Mouse (Mus musculus) naive thymus-derived CD4-positive, alpha-beta T cell, adult 2 months (primary cell): Measurements from ENCODE around the gene Dnajc4.
A peak's percentile ranks its signal among the peaks of the same experiment; 100 is the strongest.

ENCODE experiments used
- DNase-seq: peaks from one replicate; pipeline ENCODE4 v3.0.0-alpha.2; 2011; ENCODE audit warnings: low read depth

Dnajc4 gene

DNA sequence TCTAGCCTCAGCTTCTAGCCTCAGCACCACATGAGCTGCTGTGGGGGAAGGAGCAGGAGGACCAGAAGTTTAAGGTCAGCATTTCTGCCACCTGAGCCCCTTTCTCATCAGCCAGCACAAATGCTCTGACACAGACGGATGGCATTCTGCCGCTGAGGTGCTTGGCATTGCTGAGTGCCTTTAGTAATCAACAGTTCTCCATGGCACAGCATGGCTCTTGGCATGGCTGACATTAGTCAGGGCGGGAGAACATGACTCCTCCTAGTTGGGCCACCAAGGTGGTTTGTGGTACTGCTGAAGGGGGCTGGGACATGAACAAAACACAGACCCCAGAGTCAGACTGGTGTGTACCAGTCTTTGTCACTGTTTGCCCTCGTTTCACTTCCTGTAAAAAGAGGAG lies 44.2 kb downstream of the Dnajc4 start:
- DNase-seq, result no peak

DNA sequence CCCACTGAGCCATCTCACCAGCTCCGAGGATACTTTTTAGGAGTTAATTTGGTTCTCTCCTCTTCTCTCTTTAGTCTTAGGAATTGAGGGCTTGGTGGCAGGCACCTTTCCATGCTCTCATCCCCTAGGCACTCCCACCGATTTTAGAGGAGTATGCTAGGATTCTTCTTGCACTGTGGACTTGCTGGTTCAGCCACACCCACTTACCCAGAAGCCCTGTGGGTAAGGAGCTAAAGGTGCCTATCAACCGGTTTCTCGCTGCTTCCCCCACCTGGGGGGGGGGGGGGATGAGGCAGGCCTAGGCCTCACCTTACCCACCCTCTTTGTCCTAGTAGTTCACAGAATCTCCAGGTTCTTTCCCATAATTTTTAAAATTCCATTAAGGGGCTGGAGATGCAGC lies 44.6 kb downstream of the Dnajc4 start:
- no peak for DNase-seq

DNA sequence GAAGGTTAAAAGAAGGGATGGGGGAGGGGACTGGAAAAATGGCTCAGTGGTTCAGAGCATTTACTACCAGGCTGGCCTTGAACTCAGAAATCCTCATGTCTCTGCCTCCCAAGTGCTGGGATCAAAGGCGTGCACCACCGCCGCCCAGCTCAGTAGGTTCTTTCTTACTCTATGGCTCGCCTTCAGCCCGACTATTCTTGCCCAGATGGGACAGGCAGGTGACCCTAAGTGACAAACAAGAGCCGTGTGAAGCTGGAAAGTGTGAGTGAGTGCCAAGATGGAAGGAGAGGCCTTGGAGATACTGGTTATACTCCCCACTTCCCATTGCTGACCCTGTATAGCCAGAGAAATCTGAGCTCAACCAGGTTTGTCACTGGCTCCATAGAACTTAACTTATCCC lies 48.7 kb downstream of the Dnajc4 start:
- DNase-seq, result no peak

DNA sequence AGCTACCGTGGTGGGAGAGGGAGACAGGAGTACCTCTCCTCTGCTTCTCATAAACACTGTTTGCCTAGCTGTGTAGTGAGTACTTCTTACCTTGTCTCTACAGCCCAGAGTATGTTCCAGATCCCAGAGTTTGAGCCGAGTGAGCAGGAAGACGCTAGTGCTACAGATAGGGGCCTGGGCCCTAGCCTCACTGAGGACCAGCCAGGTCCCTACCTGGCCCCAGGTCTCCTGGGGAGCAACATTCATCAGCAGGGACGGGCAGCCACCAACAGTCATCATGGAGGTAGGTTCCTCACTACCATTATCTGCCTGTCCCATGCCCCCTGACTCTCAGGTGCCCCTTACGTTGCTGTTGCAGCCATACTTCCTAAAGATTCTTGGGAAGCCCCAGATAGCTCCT lies 49.6 kb downstream of the Dnajc4 start:
- DNase-seq, result no peak

DNA sequence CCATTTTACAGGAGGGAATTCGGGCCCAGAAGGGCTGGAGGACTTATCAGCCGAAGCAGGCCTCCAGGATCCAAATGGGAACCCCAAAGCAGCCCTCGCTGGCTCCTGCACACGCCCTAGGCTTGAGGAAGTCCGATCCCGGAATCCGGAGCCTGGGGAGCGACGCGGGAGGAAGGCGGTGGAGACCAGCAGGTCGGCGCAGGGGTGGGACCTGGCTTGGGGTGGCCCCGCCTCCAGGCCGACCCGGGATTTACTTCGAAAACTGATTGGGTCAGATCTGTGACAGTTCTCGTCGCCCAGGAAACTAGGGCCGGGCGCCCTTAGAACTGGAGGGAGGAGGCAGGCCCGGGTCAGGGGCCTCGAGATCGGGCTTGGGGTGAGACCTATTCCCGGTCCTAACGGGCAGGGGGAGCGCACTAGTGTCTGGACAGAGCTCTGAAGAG lies 50.1 kb downstream of the Dnajc4 start, which contains the start of gene Gpr137:
Gpr137 (minus strand) TSS at position 232 of the 443 bp plus-strand sequence.
- DNase-seq, result peak; percentile 90

DNA sequence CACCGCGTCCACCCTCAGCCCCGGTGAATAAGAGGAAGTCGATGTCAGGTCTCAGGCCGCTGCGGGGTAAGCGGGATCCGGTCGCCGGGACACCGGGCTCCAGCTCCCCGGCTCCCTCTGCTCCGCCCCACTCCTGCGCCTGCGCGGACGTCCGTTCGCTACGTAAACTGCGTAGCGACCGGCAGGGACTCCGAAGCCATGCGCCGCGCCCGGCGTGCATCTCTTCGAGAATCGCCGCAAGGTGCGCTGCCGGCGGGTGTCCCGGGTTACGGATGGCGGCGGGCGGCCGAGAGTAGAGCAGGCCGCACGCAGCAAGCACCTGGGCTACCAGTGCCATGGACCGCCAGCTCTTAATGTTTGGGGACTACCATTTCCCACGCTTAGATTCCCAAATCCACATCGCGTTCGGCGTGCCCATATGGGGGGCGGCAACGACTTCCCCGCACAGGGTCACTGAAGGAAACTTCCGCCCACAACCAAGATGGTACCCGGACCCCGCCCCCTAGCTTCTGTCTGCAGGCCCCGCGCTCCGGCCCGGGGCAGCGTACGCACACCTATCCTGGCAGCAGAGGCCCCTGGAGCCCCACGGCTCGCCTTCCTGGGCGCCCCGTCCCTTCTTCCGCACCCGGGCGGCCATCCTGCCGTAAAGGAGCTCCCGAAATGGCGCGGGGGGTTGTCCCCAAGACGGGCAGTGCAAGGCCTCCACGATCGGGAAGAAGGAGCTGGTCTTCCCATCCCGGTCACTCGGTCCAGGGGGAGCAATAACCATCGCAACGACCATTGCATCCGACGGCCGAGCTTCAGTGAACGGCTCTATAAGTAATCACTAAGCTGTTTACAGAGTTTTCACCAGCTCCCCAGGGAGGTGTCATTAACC lies 50.8 kb downstream of the Dnajc4 start, which contains the start of gene Bad:
Bad (plus strand) TSS at position 490 of the 877 bp plus-strand sequence.
- DNase-seq, result peak; percentile 97

DNA sequence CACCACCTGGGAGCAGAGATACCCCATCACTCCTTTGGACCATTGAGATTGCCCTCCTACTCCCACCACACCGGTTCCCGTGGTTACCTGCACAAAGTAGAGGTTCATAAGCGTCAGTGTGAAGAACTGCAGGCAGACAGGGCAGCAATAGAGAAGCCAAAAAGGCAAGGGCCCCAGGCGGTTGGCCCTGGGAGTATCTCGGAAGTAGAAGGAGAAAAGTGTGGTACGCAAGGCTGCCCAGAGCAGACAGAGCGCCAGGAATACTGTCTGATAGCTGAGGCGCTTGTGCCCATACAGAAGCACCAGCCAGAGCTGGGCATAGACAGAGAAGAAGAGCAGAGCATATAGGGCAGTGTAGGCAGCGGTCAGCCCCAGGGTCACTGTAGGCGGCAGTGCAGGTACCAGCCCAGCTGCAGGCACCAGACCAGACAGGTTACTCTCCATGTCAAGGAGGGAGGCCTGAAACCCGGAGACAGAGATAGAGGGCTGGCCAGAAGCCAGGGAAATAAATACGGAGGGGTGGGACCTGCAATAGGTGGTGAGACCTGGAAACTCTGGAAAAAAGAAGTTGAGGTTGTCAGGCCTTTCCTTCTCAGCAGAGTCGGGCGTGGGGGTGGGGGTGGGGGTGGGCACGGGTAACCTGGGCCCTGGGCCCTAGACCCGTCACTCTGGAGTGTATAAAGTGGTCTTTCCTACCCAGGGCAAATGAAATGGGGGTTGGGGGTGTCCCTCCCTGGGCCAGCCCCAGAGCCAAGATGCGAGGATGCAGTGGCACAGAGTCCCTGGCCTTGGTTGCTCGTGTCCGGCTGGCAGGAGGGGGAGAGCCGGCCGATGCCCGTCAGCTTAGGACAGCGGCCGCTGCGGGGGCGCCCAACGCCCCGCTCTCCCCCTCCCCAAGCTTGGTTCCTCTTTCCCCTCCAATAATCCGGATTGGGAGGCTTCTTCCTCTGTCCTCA lies 51.7 kb downstream of the Dnajc4 start:
- no peak for DNase-seq

DNA sequence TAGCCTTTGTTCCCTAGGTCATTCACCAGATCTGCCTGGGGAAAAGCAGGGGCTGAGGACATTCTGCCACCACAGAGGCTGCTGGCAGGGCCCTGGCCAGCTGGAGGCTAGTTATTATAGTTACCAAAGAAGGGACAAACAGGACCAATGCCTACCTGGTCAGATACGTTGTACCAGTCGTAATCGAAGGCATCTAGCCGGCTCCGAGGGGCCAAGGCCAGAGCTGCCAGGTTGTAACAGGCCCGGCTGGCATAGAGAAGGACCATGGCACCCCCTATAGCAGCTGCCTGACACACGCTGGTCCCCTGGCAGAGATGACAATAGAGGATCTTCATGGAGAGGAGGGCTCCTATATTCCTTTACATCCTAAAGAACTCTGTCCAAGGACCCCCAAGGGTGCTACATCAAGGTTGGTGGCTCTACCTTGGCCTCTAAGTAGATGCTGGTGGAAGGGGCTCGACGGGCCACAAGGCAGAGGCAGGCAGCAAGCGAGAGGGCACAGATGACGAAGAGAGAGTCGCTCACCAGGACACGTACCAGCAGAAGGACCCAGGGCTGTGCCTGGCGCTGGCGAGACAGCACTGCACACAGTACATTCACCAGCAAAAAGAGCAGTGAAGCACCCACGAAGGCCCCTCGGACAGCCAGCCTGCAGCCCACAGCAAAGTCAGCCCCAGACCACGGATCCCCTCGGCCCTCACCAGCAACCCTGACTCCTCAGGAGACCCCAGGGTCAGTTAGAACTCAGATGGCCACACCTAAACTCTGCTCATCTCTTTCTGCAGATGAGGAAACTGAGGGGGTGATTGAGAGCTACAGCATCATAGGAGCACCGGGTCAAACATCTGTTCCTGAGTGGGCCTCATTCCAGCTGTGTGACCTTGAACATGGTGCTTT lies 53.0 kb downstream of the Dnajc4 start:
- no peak for DNase-seq
